Mouse (Mus musculus): ENCODE data around the gene Slamf9. TPM values are rescaled to one million over a fixed set of nuclear protein-coding genes. Genes with fewer than 3 reads are reported as not detected.

Slamf9 gene
- polyA plus RNA-seq, 1 experiment from 2014 or later: 0.48 TPM

GRCm38 (mm10) chr1:172463387-172464333 lies 11.5 kb upstream of the Slamf9 start:
- no peak for ATAC-seq (replicated peaks; ENCODE audit: insufficient number of reproducible peaks, low FRiP score, low TSS enrichment, low read depth)

DNA sequence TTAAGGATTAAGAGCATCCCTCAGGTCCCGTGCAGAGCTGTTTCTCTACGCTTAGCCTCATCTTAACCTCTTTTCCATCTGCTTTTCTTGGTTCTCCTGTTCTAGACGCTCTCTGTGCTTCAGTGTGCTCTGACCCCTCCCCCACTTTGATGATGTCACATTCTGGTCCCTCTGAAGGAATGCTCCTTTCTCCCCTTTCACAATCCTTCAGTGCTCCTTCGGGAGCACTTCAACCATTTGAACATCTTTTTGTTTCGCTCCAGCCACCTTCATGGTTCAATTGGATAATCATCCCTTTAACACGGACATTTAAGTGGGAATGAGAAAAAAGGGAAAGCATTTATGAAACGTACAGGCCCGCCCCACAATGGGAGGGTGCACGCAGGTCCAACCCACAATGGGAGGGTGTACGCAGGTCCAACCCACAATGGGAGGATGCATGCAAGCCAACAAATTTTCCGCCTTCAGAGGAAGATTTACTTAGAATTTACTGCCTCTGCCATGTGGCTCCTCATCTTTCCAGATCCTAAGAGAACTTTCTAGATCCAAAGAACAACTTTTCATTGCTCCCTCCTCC lies 6.8 kb upstream of the Slamf9 start:
- no peak for ATAC-seq (replicated peaks; ENCODE audit: insufficient number of reproducible peaks, low FRiP score, low TSS enrichment, low read depth)
- Histone ChIP-seq H3K36me3 (replicated peaks; ENCODE audit: control insufficient read depth, insufficient read depth, low read depth, low read length) (no peaks in the 10 kb centered on the region), H3K27ac (replicated peaks; ENCODE audit: low read depth, low read length) (no peak overlapping the region), H3K4me2 (ENCODE audit: low read depth, low read length) (no peak overlapping the region), H3K27me3 (ENCODE audit: control insufficient read depth, insufficient read depth, low read length) (no peaks in the 10 kb centered on the region), H3K9me3 (replicated peaks; ENCODE audit: control insufficient read depth, low read length) (no peaks in the 10 kb centered on the region), H3K4me3 (ENCODE audit: low read depth, low read length) (no peak overlapping the region), H3K9ac (replicated peaks; ENCODE audit: low read length) (no peak overlapping the region), H3K4me1 (ENCODE audit: control insufficient read depth, insufficient read depth, low read length) (no peaks in the 10 kb centered on the region)
- WGBS: 80% methylated on average over 11 of the region's 11 CpGs
- DNase-seq (ENCODE audit: low spot score): no peak

More at GRCm38 (mm10) chr1:172463387-172464333, 11.5 kb upstream of the Slamf9 start:
- Histone ChIP-seq H3K4me1 (ENCODE audit: control insufficient read depth, insufficient read depth, low read length) (no peaks in the 10 kb centered on the region), H3K27me3 (ENCODE audit: control insufficient read depth, insufficient read depth, low read length) (no peaks in the 10 kb centered on the region), H3K9me3 (replicated peaks; ENCODE audit: control insufficient read depth, low read length) (no peaks in the 10 kb centered on the region), H3K36me3 (replicated peaks; ENCODE audit: control insufficient read depth, insufficient read depth, low read depth, low read length) (no peaks in the 10 kb centered on the region), H3K4me3 (ENCODE audit: low read depth, low read length) (no peak overlapping the region), H3K4me2 (ENCODE audit: low read depth, low read length) (no peak overlapping the region), H3K9ac (replicated peaks; ENCODE audit: low read length) (no peak overlapping the region), H3K27ac (replicated peaks; ENCODE audit: low read depth, low read length) (no peak overlapping the region)
- WGBS: 84% methylated on average over 16 of the region's 16 CpGs
- DNase-seq (ENCODE audit: low spot score): no peak

DNA sequence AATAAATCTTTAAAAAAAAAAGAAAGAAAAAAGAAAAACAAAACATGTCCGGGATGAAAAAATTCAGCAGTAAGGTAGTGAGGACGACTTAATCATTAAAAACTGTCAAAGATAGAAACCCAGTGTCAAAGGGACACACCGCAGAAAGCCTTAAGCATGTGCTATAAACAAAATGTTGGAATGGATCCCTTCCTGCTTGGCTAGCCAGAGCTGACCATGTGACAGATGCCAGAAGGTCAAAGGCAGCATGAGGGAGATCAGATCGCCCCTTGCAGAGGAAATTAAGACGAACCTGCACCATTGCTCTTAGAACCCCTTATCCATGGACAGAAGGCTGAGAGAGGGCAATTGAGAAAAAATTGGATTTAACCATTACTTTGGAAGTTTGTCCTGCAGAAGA lies 5.8 kb upstream of the Slamf9 start:
- Histone ChIP-seq H3K9ac (replicated peaks; ENCODE audit: low read length) (no peak overlapping the region), H3K4me1 (ENCODE audit: control insufficient read depth, insufficient read depth, low read length) (no peaks in the 10 kb centered on the region), H3K27me3 (ENCODE audit: control insufficient read depth, insufficient read depth, low read length) (no peaks in the 10 kb centered on the region), H3K36me3 (replicated peaks; ENCODE audit: control insufficient read depth, insufficient read depth, low read depth, low read length) (no peaks in the 10 kb centered on the region), H3K9me3 (replicated peaks; ENCODE audit: control insufficient read depth, low read length) (no peaks in the 10 kb centered on the region), H3K27ac (replicated peaks; ENCODE audit: low read depth, low read length) (no peak overlapping the region), H3K4me3 (ENCODE audit: low read depth, low read length) (no peak overlapping the region), H3K4me2 (ENCODE audit: low read depth, low read length) (no peak overlapping the region)
- 77% methylated on average over 5 of the region's 5 CpGs for WGBS
- no peak for DNase-seq (ENCODE audit: low spot score)
- ATAC-seq (replicated peaks; ENCODE audit: insufficient number of reproducible peaks, low FRiP score, low TSS enrichment, low read depth): no peak

GRCm38 (mm10) chr1:172469810-172470448 lies 5.2 kb upstream of the Slamf9 start:
- Histone ChIP-seq H3K9ac (replicated peaks; ENCODE audit: low read length) (no peak overlapping the region), H3K36me3 (replicated peaks; ENCODE audit: control insufficient read depth, insufficient read depth, low read depth, low read length) (no peaks in the 10 kb centered on the region), H3K4me2 (ENCODE audit: low read depth, low read length) (no peak overlapping the region), H3K27ac (replicated peaks; ENCODE audit: low read depth, low read length) (no peak overlapping the region), H3K4me1 (ENCODE audit: control insufficient read depth, insufficient read depth, low read length) (no peaks in the 10 kb centered on the region), H3K4me3 (ENCODE audit: low read depth, low read length) (no peak overlapping the region), H3K9me3 (replicated peaks; ENCODE audit: control insufficient read depth, low read length) (no peaks in the 10 kb centered on the region), H3K27me3 (ENCODE audit: control insufficient read depth, insufficient read depth, low read length) (no peaks in the 10 kb centered on the region)
- ATAC-seq (replicated peaks; ENCODE audit: insufficient number of reproducible peaks, low FRiP score, low TSS enrichment, low read depth) (no peak), DNase-seq (ENCODE audit: low spot score) (no peak)
- 68% methylated on average over 8 of the region's 8 CpGs for WGBS

- no peaks in the 10 kb centered on the region for H3K36me3 ChIP-seq (replicated peaks; ENCODE audit: control insufficient read depth, insufficient read depth, low read depth, low read length)
- no peak overlapping the region for H3K4me3 ChIP-seq (ENCODE audit: low read depth, low read length)
These were observed 2.2 kb upstream of the Slamf9 start for GRCm38 (mm10) chr1:172472909-172473308.

DNA sequence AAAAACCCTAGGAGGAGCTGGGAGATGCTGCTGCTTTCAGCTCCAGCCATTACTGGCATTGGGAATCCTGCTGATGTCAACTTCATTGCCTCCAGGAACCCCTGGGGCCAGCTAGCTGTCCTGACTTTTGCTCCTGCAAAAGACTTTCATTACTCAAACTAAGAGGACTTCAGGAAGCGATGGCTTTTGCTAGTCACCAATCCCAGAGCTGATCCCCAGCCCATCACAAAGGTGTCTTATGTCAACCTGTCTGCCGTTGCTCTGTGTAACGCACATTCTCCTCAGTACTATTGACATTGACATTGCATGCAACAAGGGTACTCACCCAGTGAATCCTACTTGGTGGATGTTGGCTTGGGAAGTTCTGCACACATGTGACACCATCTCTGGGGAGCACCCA lies 962 bp upstream of the Slamf9 start:
- DNase-seq (ENCODE audit: low spot score): no peak
- 78% methylated on average over 3 of the region's 3 CpGs for whole genome bisulfite sequencing
- Histone ChIP-seq H3K4me2 (ENCODE audit: low read depth, low read length) (no peak overlapping the region), H3K4me3 (ENCODE audit: low read depth, low read length) (no peak overlapping the region), H3K9ac (replicated peaks; ENCODE audit: low read length) (no peak overlapping the region), H3K36me3 (replicated peaks; ENCODE audit: control insufficient read depth, insufficient read depth, low read depth, low read length) (no peaks in the 10 kb centered on the region), H3K27me3 (ENCODE audit: control insufficient read depth, insufficient read depth, low read length) (no peaks in the 10 kb centered on the region), H3K4me1 (ENCODE audit: control insufficient read depth, insufficient read depth, low read length) (no peaks in the 10 kb centered on the region), H3K9me3 (replicated peaks; ENCODE audit: control insufficient read depth, low read length) (no peaks in the 10 kb centered on the region), H3K27ac (replicated peaks; ENCODE audit: low read depth, low read length) (no peak overlapping the region)
- ATAC-seq (replicated peaks; ENCODE audit: insufficient number of reproducible peaks, low FRiP score, low TSS enrichment, low read depth): no peak

More at GRCm38 (mm10) chr1:172472909-172473308, 2.2 kb upstream of the Slamf9 start:
- Histone ChIP-seq H3K27me3 (ENCODE audit: control insufficient read depth, insufficient read depth, low read length) (no peaks in the 10 kb centered on the region), H3K4me1 (ENCODE audit: control insufficient read depth, insufficient read depth, low read length) (no peaks in the 10 kb centered on the region), H3K9me3 (replicated peaks; ENCODE audit: control insufficient read depth, low read length) (no peaks in the 10 kb centered on the region), H3K27ac (replicated peaks; ENCODE audit: low read depth, low read length) (no peak overlapping the region), H3K4me2 (ENCODE audit: low read depth, low read length) (no peak overlapping the region), H3K9ac (replicated peaks; ENCODE audit: low read length) (no peak overlapping the region)
- ATAC-seq (replicated peaks; ENCODE audit: insufficient number of reproducible peaks, low FRiP score, low TSS enrichment, low read depth): no peak
- no peak for DNase-seq (ENCODE audit: low spot score)

- H3K9me3 ChIP-seq (replicated peaks; ENCODE audit: control insufficient read depth, low read length): no peaks in the 10 kb centered on the region
These were observed 2.9 kb downstream of the Slamf9 start for GRCm38 (mm10) chr1:172478020-172478419.

DNA sequence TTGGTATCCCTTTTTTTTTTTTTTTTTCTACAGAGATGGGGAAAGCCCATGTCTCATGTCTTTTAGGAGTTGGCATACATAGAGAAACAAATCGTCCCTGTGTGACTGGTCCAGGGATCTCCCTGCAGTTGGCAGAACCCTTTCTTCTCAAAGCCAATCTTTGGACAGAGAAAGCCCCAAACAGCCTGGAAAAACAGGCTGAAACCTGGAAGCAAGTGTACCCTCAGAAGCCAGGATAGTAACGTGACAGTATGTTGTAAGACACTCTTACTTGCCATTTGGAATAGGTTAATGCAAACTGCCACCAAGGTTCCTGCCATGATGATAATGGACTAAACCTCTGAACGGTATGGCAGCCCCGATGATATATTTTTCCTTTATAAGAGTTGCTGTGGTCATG lies 5.2 kb downstream of the Slamf9 start:
- no peaks in the 10 kb centered on the region for H3K27me3 ChIP-seq (ENCODE audit: control insufficient read depth, insufficient read depth, low read length)
- ATAC-seq (replicated peaks; ENCODE audit: insufficient number of reproducible peaks, low FRiP score, low TSS enrichment, low read depth): no peak
- H3K27ac ChIP-seq (replicated peaks; ENCODE audit: low read depth, low read length): no peak overlapping the region
- no peak overlapping the region for H3K4me2 ChIP-seq (ENCODE audit: low read depth, low read length)
- no peaks in the 10 kb centered on the region for H3K9me3 ChIP-seq (replicated peaks; ENCODE audit: control insufficient read depth, low read length)
- no peak for DNase-seq (ENCODE audit: low spot score)
- H3K4me3 ChIP-seq (ENCODE audit: low read depth, low read length): no peak overlapping the region
- peaks cover 9% of the 10 kb centered on the region for H3K4me1 ChIP-seq (ENCODE audit: control insufficient read depth, insufficient read depth, low read length)
- no peak overlapping the region for H3K9ac ChIP-seq (replicated peaks; ENCODE audit: low read length)
- H3K36me3 ChIP-seq (replicated peaks; ENCODE audit: control insufficient read depth, insufficient read depth, low read depth, low read length): no peaks in the 10 kb centered on the region
- WGBS: 91% methylated on average over 4 of the region's 4 CpGs

More at GRCm38 (mm10) chr1:172478020-172478419, 2.9 kb downstream of the Slamf9 start:
- Histone ChIP-seq H3K27ac (replicated peaks; ENCODE audit: low read depth, low read length) (no peak overlapping the region), H3K27me3 (ENCODE audit: control insufficient read depth, insufficient read depth, low read length) (no peaks in the 10 kb centered on the region), H3K4me2 (ENCODE audit: low read depth, low read length) (no peak overlapping the region), H3K4me1 (ENCODE audit: control insufficient read depth, insufficient read depth, low read length) (no peaks in the 10 kb centered on the region), H3K36me3 (replicated peaks; ENCODE audit: control insufficient read depth, insufficient read depth, low read depth, low read length) (no peaks in the 10 kb centered on the region), H3K9ac (replicated peaks; ENCODE audit: low read length) (no peak overlapping the region), H3K4me3 (ENCODE audit: low read depth, low read length) (no peak overlapping the region)
- WGBS: 80% methylated on average over 5 of the region's 5 CpGs
- DNase-seq (ENCODE audit: low spot score): no peak
- no peak for ATAC-seq (replicated peaks; ENCODE audit: insufficient number of reproducible peaks, low FRiP score, low TSS enrichment, low read depth)

All from embryonic facial prominence, embryonic 11.5 days (tissue).